Mouse (Mus musculus) ES-Bruce4 (cell line): ENCODE results near the gene Trim10. TPM values are rescaled to one million over a fixed set of nuclear protein-coding genes. Genes with fewer than 3 reads are reported as not detected.

Source experiments
- H3K27ac ChIP-seq: 2 replicates; pipeline ENCODE4 v1.5.1; 2012; ENCODE audit warnings: low read length, inconsistent platforms; ENCODE audit not compliant: insufficient read depth
- H3K27me3 ChIP-seq: 2 replicates; pipeline ENCODE4 v1.6.1; 2012; ENCODE audit warnings: mild to moderate bottlenecking, low read length, inconsistent platforms; ENCODE audit not compliant: control insufficient read depth, poor library complexity, insufficient read depth, severe bottlenecking
- H3K36me3 ChIP-seq: 2 replicates; pipeline ENCODE4 v1.6.1; 2012; ENCODE audit warnings: inconsistent platforms, mild to moderate bottlenecking, low read length, moderate library complexity; ENCODE audit not compliant: control insufficient read depth, poor library complexity, insufficient read depth, severe bottlenecking
- H3K4me1 ChIP-seq: one replicate; pipeline ENCODE4 v1.8.1; 2011; ENCODE audit warnings: low read length; ENCODE audit not compliant: control insufficient read depth, insufficient read depth
- H3K4me3 ChIP-seq: 2 replicates; pipeline ENCODE4 v1.5.1; 2011; ENCODE audit warnings: low read depth, mild to moderate bottlenecking, low read length
- H3K9ac ChIP-seq: 2 replicates; pipeline ENCODE4 v1.6.1; 2012; ENCODE audit warnings: low read depth, mild to moderate bottlenecking, inconsistent platforms; ENCODE audit not compliant: poor library complexity, severe bottlenecking
- H3K9me3 ChIP-seq: replicated peaks from 2 replicates; pipeline ENCODE4 v1.6.1; 2012; ENCODE audit warnings: mild to moderate bottlenecking, low read length, inconsistent platforms; ENCODE audit not compliant: control insufficient read depth, poor library complexity, insufficient read depth, severe bottlenecking
- CTCF ChIP-seq: IDR thresholded peaks from one replicate; pipeline ENCODE4 v1.8.1; 2011; ENCODE audit warnings: low read depth, low read length
- EP300 ChIP-seq: IDR thresholded peaks from 2 replicates; pipeline ENCODE4 v1.6.1; 2011; ENCODE audit warnings: low read depth, low read length; ENCODE audit not compliant: insufficient read depth
- POLR2A ChIP-seq: IDR thresholded peaks from one replicate; pipeline ENCODE4 v1.8.1; 2011; ENCODE audit warnings: low read length; ENCODE audit not compliant: insufficient read depth
- polyA plus RNA-seq: library from polyadenylated mRNA; stranded (reverse); fragments of >200 nt; gene quantifications from 2 replicates; pipeline ENCODE4 v1.2.4, GENCODE M21; 2011; ENCODE audit warnings: low read depth; ENCODE audit not compliant: missing spikeins, insufficient read depth, insufficient read length

The Trim10 gene
- polyA plus RNA-seq, 1 experiment, result not detected

DNA sequence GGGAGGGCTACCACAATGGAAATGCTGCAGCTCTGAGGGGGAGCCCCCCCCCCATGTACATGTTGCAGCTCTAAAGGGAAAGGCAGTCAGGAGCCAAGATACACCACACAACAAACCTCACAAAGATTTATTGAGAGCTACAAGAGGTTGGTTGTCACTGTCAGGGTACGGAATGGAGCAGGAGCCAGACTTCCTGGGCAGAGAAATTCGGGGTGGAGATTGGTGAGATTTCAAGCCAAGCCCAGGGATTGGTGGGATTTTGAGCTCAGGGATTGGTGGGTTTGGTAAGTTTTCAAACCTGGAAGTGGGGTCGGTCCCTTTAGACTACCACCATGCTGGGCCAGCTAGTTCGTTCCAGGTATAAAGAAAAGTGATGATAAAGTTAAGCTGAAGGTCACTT is 54.1 kb downstream of the Trim10 start:
- Histone ChIP-seq H3K27ac (no peak overlapping the region), H3K9me3 (no peaks in the 10 kb centered on the region), H3K36me3 (no peaks in the 10 kb centered on the region), H3K9ac (0 out of 2 replicates have a peak overlapping the region, but pooled peaks have one; percentile 35), H3K4me3 (peak overlapping the region; percentile 72), H3K4me1 (no peaks in the 10 kb centered on the region), H3K27me3 (no peaks in the 10 kb centered on the region)
- TF ChIP-seq POLR2A (no peak), EP300 (no peak), CTCF (no peak)

Other genes starting within 250 kb of the Trim10 start
- not detected in 2 replicates for gene H2-M9, start 226.9 kb upstream of the Trim10 start, polyA plus RNA-seq
- not detected in 2 replicates for gene H2-M1, start 197.4 kb upstream of the Trim10 start, polyA plus RNA-seq
- not detected in 2 replicates for gene H2-M10.5, start 96.7 kb upstream of the Trim10 start, polyA plus RNA-seq
- not detected in 2 replicates for gene H2-M10.6, start 57.4 kb upstream of the Trim10 start, polyA plus RNA-seq
- 46.2 and 53.2 TPM in 2 replicates for gene Trim26, start 32.4 kb upstream of the Trim10 start, polyA plus RNA-seq
- not detected in 2 replicates for gene Trim15, start 2.4 kb upstream of the Trim10 start, polyA plus RNA-seq
- gene Trim40, start 20.5 kb downstream of the Trim10 start, polyA plus RNA-seq, result 0.41 TPM in 1 of 2 replicates, not detected in the other
- not detected in 2 replicates for gene Trim31, start 28.5 kb downstream of the Trim10 start, polyA plus RNA-seq
- gene Rnf39, start 73.3 kb downstream of the Trim10 start, polyA plus RNA-seq, result 0.88 and 2.5 TPM in 2 replicates
- 67.3 and 68.8 TPM in 2 replicates for gene Ppp1r11, start 82.2 kb downstream of the Trim10 start, polyA plus RNA-seq
- 71.7 and 79.6 TPM in 2 replicates for gene Znrd1, start 89.0 kb downstream of the Trim10 start, polyA plus RNA-seq
- 29.6 and 30.5 TPM in 2 replicates for gene Znrd1as, start 89.0 kb downstream of the Trim10 start, polyA plus RNA-seq
- 2.9 and 4.7 TPM in 2 replicates for gene 2410137M14Rik, start 111.7 kb downstream of the Trim10 start, polyA plus RNA-seq
- gene H2-M5, start 120.0 kb downstream of the Trim10 start, polyA plus RNA-seq, result 12.6 and 13.2 TPM in 2 replicates
- gene Zfp57, start 131.6 kb downstream of the Trim10 start, polyA plus RNA-seq, result 223 and 254 TPM in 2 replicates
- gene Mog, start 153.8 kb downstream of the Trim10 start, polyA plus RNA-seq, result not detected in 2 replicates
- gene Gabbr1, start 176.4 kb downstream of the Trim10 start, polyA plus RNA-seq, result 163 and 180 TPM in 2 replicates
- gene Olfr90, start 218.9 kb downstream of the Trim10 start, polyA plus RNA-seq, result 0.22 TPM in 1 of 2 replicates, not detected in the other
- not detected in 2 replicates for gene Olfr91, start 228.7 kb downstream of the Trim10 start, polyA plus RNA-seq